Mouse (Mus musculus) adrenal gland, postnatal 4 days (tissue): ENCODE measurements around the gene Pxdc1. TPM values are rescaled to one million over a fixed set of nuclear protein-coding genes. Genes with fewer than 3 reads are reported as not detected.

ENCODE experiments used
- DNase-seq, 2 experiments: peaks; one replicate each; pipeline ENCODE4 v3.0.0; 2021 to 2022; ENCODE audit warnings: low spot score in 2 of 2, mixed read lengths in 2 of 2
- total RNA-seq, 2 experiments: library from RNA; stranded (reverse); gene quantifications; 2 replicates each; pipeline ENCODE4 v1.2.3; 2021

Gene Pxdc1
- total RNA-seq, 2 experiments from 2014 or later, result 4.6 to 7.9 TPM

GRCm38 (mm10) chr13:34602757-34603156 is 50.5 kb downstream of the Pxdc1 start:
- DNase-seq, result no peak

DNA sequence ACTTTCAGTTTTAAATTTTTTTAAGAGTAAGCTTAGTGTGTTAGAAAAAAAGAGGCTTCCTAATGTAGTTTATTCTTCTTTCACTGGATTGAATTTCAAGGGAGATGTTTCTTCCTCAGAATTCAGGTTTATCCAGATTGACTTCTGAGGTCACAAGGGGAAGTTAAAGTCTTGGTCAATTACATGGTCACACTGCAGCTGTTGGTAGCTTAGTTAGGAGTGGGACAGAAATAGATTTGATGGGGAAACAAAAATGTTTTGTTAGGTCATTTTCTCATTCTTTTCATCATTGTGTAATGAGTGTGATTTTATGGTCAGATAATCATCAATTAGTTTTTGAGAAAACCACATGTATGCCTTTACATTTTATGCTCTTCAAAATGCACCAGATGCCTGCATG is 56.5 kb downstream of the Pxdc1 start:
- DNase-seq, result no peak

Other genes with a start within 250 kb of the Pxdc1 start
- not detected for gene Fam50b, start 81.4 kb upstream of the Pxdc1 start, total RNA-seq
- gene Prpf4b, start 221.8 kb upstream of the Pxdc1 start, total RNA-seq, result 100 to 1,000 TPM; 103 to 111 TPM